Mouse (Mus musculus) MN1 (cell line): ENCODE data around the gene Hoxa4.
A peak's percentile ranks its signal among the peaks of the same experiment; 100 is the strongest.

ENCODE experiments used
- DNase-seq: peaks from one replicate; pipeline ENCODE4 v3.0.0-alpha.2; 2016; ENCODE audit warnings: low spot score

Hoxa4 gene

GRCm38 (mm10) chr6:52179690-52180089, 11.9 kb downstream of the Hoxa4 start:
- no peak for DNase-seq

DNA sequence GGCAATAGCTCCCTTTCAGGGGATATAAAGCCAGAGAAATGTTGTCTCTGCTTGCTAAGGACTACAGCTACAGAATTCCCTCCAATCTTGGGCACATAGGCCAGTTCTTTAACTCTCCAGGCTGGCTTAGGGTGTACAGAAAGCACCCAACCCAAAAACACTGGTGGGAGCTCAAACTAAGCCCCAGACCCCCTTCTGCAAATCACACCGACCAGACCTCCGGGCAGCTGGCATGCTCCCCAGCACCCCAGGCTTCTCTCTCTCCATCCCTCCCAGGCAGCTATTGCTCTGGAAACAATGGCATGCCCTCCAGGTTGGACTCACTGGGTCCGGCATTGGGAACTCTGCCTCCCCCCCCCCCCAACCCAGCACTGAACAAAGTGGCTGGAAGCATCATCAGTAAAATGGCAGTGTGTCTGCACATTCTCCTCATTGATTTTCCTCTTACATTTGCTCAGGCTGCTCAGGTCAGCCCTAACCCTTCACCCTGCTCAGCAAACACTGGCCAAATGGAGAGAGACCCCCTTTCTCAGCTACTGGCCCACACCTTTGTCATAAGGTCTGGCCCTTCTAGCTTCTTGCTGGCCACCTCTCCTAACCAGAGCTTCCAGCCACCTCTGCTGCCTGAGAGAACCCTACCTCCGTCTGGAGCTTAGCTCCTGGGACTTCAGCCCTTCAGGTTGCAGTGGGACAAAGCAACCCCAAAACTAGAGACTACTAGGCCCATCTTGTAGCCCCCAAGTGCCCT, 12.5 kb downstream of the Hoxa4 start:
- DNase-seq = no peak

DNA sequence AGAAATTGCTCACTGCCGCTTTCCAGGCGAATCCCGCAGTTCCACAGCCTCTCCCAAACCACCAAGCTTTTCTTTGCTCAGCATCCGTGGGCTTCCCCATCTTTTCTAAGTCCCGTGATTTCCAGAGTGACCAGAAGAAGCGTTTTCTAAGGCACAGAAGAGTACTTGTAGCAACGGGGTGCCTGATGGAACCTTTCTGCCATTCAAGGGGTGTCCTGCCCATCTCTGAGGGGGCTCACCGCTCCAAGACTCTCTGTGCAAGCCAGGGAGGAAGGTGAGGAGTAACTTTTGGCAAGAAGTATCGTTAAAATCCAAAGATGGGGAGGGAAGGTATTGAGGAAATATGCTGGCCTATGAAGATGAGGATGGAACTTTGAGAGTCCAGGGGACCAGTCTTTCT, 13.7 kb downstream of the Hoxa4 start:
- DNase-seq = no peak

- DNase-seq = no peak
Measured at GRCm38 (mm10) chr6:52177061-52177735, 14.4 kb downstream of the Hoxa4 start, which contains the start of gene 5730596B20Rik. Gene 5730596B20Rik (plus strand): TSS chr6:52177498.

- no peak for DNase-seq
Measured at GRCm38 (mm10) chr6:52176391-52176790, 15.2 kb downstream of the Hoxa4 start.

DNA sequence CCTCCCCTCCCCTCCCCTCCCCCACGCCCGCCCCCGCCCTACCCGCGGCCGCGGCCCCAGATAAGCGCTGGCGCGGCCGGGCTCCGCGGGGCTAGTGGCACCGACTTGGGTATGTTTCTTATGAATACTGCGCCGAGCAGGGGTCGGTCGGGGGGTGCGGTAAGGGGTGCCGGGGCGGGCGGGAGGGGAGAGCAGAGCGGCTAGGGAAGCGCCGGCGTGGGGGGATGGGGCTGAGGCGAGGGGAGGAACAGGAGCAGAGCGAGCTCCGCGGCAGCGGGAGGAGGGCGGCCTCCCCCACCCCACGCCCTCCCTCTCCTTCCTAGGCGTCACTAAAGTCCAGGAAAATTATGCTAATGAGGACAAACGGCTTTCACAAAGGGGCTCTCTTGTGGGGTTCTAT, 15.7 kb downstream of the Hoxa4 start:
- no peak for DNase-seq

- peak; percentile 32 for DNase-seq
Measured at GRCm38 (mm10) chr6:52174968-52175751, 16.4 kb downstream of the Hoxa4 start.

DNA sequence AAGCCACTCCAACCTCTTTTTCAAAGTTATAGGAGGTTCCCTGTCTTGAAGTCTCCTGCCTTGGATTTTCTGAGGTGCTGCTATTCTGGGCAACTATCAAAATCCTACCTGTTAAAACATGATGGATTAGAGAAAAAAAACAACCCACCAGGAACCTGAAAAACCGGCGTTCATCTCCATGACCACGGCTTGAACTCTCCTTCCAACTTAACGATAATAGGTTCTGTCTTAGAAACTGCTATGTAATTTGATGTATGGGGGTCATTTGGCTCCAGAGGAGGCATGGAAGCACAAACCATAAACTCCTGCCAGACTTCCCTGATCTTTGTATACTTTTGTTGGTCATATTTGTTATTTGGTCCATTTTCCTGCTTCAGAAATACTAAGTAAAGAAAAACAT, 17.9 kb downstream of the Hoxa4 start:
- no peak for DNase-seq

GRCm38 (mm10) chr6:52172501-52172900, 19.1 kb downstream of the Hoxa4 start:
- no peak for DNase-seq

DNA sequence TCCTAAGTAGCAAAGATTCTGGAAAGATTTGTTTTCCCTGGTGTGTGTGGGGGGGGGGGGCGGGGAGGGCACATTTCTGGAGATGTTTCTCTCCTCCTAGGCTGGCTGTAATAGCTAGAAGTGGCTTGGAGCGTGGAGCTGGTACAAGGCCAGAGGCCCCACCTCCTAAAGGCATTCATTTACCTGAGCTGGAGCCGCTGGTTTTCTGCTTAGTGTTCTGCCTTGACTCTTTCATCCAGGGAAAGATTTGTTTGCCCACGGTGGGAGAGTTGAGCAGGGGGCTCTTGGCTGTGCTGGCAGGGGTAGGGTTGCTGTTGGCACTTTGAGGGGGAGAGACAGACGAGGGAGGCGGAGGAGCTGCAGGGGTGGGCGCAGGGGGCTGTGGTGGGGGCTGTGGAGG, 19.6 kb downstream of the Hoxa4 start:
- no peak for DNase-seq

- DNase-seq = no peak
Measured at GRCm38 (mm10) chr6:52171331-52171730, 20.2 kb downstream of the Hoxa4 start.

- DNase-seq = no peak
Measured at GRCm38 (mm10) chr6:52170898-52171223, 20.7 kb downstream of the Hoxa4 start.

DNA sequence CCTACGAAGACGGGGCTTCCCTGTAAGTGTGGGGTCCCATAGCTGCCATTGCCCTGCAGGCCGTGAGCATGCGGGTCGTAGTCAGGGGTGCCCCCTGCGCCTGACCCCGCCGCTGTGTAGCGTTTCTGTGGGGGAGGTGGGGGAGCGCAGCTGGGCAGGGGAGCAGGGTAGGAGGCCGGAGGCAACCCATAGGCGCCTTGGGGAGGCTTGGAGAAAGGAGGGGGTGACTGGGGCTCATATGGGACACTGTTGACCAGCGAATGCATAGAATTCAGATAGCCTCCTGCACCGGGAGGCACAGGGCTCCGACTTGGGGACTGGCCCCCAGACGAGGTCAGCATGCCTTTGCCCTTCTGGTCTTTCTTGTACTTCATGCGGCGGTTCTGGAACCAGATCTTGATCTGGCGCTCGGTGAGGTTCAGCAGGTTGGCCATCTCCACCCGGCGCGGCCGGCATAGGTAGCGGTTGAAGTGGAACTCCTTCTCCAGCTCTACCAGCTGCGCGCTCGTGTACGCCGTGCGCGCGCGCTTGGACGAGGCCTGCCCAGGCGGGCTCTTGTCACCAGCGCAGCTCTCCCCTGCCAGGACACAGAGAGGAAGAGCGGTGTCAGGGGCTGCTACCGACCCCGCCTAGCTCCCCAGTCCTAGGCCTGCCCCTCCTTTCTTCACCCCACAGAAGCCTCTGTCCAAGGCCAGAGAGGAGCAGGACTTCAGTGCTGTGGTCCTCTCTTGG, 21.2 kb downstream of the Hoxa4 start:
- DNase-seq = no peak

- DNase-seq = no peak
Measured at GRCm38 (mm10) chr6:52169499-52170165, 21.9 kb downstream of the Hoxa4 start.

GRCm38 (mm10) chr6:52168191-52169055, 23.1 kb downstream of the Hoxa4 start:
- no peak for DNase-seq

DNA sequence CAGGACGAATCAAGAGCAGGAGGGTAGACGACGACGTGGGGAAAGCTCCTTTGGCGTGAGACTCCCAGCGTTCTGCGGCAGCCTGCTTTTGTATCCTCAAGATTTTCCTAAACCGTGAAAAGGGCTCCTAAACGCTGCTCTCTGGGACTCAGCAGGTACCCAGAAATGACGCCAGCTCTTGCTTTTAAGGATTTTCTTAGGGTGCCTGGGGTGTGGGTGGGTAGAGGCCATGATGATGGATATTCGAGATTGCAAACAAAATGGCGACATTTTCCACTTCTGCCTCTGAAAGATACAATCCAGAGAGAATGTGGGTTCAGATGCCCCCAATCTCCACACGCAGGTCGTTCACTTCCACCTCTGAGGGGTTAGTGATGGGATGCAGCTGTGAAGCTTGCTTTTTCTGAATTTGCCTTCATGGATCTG, 23.8 kb downstream of the Hoxa4 start:
- no peak for DNase-seq

DNA sequence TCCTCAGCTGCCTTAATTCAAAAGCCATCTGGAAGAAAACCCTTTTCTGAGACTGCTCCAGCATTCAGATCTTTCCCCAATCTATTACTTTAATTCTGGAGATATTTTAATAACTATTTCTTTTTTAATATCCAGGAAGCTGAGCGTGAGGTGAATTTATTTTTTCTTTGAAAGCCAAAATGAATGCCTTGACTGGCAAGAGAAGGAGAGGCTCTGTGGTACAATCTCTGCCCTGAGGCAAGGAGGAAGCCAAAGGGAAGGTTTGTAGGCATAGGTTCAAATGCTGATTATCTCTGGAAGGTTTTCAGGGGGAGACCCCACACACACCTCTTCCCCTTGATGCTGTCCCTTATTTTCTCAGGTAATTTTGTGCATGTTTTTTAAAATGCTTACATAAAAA, 24.4 kb downstream of the Hoxa4 start:
- DNase-seq = no peak

GRCm38 (mm10) chr6:52166431-52167077, 25.0 kb downstream of the Hoxa4 start:
- DNase-seq = no peak

DNA sequence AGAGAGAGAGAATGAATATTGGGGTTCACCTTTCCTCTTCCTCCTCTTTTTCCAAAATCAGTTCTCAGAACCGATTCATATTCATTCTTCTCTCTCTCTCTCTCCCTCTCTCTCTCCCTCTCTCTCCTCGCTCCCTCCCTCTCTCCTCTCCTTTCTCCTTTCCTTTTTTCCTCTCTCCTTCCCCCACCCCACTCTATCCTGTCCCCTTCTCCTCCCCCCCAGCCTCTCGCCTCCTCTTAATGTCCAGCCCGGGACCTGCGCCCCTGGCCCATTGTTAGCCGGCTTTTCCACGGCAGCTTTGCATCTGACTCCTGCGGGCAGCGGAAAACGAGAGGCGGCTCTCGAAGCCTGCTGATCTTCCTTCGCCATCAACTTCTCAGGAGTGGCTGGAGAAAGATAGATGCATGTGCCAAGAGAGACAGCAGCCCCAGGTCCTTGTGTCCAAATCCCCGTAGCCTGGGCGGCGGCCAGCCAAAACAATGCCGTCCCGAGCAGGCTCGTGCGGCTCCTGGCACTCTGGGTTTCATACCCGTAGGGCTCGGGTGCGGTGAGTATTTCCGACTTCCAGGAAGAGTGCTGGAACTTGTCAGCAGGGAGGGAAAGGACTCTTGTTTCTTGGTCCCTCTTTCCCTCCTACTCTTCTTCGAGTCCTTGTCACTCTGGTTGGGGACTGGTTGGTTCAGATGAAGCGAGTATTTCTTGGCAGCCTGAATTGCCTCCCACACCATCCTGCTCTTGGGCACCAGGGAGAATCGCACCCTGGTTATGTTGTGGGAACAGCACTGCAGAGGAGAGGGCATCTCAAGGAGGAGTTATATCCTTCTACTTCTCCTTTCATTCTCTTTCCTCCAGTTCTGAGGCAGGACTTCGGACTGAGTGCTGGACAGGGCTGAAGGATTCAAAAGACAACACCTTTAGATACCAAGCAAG, 25.8 kb downstream of the Hoxa4 start:
- no peak for DNase-seq
